Mouse (Mus musculus): Measurements from ENCODE around the gene Sema6d. TPM values are rescaled to one million over a fixed set of nuclear protein-coding genes. Genes with fewer than 3 reads are reported as not detected.

Gene Sema6d
- polyA plus RNA-seq, 1 experiment, result 3.1 TPM

GRCm38 (mm10) chr2:124103277-124103676, 13.5 kb downstream of the Sema6d start:
- H3K27me3 ChIP-seq (ENCODE audit: control insufficient read depth, insufficient read depth, insufficient read length), result no peaks in the 10 kb centered on the region
- no peaks in the 10 kb centered on the region for H3K79me2 ChIP-seq (ENCODE audit: control insufficient read depth, insufficient read depth)
- no peaks in the 10 kb centered on the region for H3K36me3 ChIP-seq (ENCODE audit: control insufficient read depth, insufficient read depth)
- H3ac ChIP-seq (ENCODE audit: control insufficient read depth, insufficient read length, low read depth), result no peak overlapping the region
- H3K79me3 ChIP-seq (ENCODE audit: low read depth), result no peaks in the 10 kb centered on the region
- TF ChIP-seq CTCF (IDR thresholded peaks at IDR 0.05; ENCODE audit: control insufficient read depth, insufficient read depth, insufficient read length) (no peak), USF1 (IDR thresholded peaks at IDR 0.05; ENCODE audit: low read depth) (no peak), MYOG (IDR thresholded peaks at IDR 0.05; ENCODE audit: control insufficient read depth, extremely low read depth, insufficient read length) (no peak), CEBPB (IDR thresholded peaks at IDR 0.05; ENCODE audit: low read depth) (no peak), MYOD1 (IDR thresholded peaks at IDR 0.05; ENCODE audit: control insufficient read depth, insufficient read length, low read depth) (no peak), FOSL1 (IDR thresholded peaks at IDR 0.05; ENCODE audit: insufficient read depth, low read length, poor library complexity, severe bottlenecking) (no peak), MAX (IDR thresholded peaks at IDR 0.05) (no peak)
- no peak overlapping the region for H3K4me3 ChIP-seq (ENCODE audit: insufficient read depth, poor library complexity, severe bottlenecking)

GRCm38 (mm10) chr2:124118469-124119243, 28.9 kb downstream of the Sema6d start:
- Histone ChIP-seq H3K27me3 (ENCODE audit: control insufficient read depth, insufficient read depth, insufficient read length) (no peaks in the 10 kb centered on the region), H3K36me3 (ENCODE audit: control insufficient read depth, insufficient read depth) (no peaks in the 10 kb centered on the region), H3ac (ENCODE audit: control insufficient read depth, insufficient read length, low read depth) (no peak overlapping the region), H3K79me3 (ENCODE audit: low read depth) (no peaks in the 10 kb centered on the region), H3K4me3 (ENCODE audit: insufficient read depth, poor library complexity, severe bottlenecking) (no peak overlapping the region), H3K79me2 (ENCODE audit: control insufficient read depth, insufficient read depth) (no peaks in the 10 kb centered on the region)
- no peak for TF ChIP-seq CEBPB (IDR thresholded peaks at IDR 0.05; ENCODE audit: low read depth)
- TF ChIP-seq FOSL1 (IDR thresholded peaks at IDR 0.05; ENCODE audit: insufficient read depth, low read length, poor library complexity, severe bottlenecking), result no peak
- TF ChIP-seq MAX (IDR thresholded peaks at IDR 0.05), result no peak

GRCm38 (mm10) chr2:124120355-124120754, 30.6 kb downstream of the Sema6d start:
- no peaks in the 10 kb centered on the region for H3K79me3 ChIP-seq (ENCODE audit: low read depth)
- no peak overlapping the region for H3ac ChIP-seq (ENCODE audit: control insufficient read depth, insufficient read length, low read depth)
- no peak overlapping the region for H3K4me3 ChIP-seq (ENCODE audit: insufficient read depth, poor library complexity, severe bottlenecking)
- no peaks in the 10 kb centered on the region for H3K27me3 ChIP-seq (ENCODE audit: control insufficient read depth, insufficient read depth, insufficient read length)
- H3K79me2 ChIP-seq (ENCODE audit: control insufficient read depth, insufficient read depth), result no peaks in the 10 kb centered on the region
- no peaks in the 10 kb centered on the region for H3K36me3 ChIP-seq (ENCODE audit: control insufficient read depth, insufficient read depth)
- TF ChIP-seq USF1 (IDR thresholded peaks at IDR 0.05; ENCODE audit: low read depth) (no peak), CEBPB (IDR thresholded peaks at IDR 0.05; ENCODE audit: low read depth) (no peak), MYOG (IDR thresholded peaks at IDR 0.05; ENCODE audit: control insufficient read depth, extremely low read depth, insufficient read length) (no peak), MYOD1 (IDR thresholded peaks at IDR 0.05; ENCODE audit: control insufficient read depth, insufficient read length, low read depth) (no peak), FOSL1 (IDR thresholded peaks at IDR 0.05; ENCODE audit: insufficient read depth, low read length, poor library complexity, severe bottlenecking) (no peak), MAX (IDR thresholded peaks at IDR 0.05) (no peak), CTCF (IDR thresholded peaks at IDR 0.05; ENCODE audit: control insufficient read depth, insufficient read depth, insufficient read length) (no peak)

GRCm38 (mm10) chr2:124121539-124121938, 31.8 kb downstream of the Sema6d start:
- no peak for TF ChIP-seq MYOD1 (IDR thresholded peaks at IDR 0.05; ENCODE audit: control insufficient read depth, insufficient read length, low read depth)
- no peak for TF ChIP-seq CTCF (IDR thresholded peaks at IDR 0.05; ENCODE audit: control insufficient read depth, insufficient read depth, insufficient read length)
- peak; percentile 44 for TF ChIP-seq MAX (IDR thresholded peaks at IDR 0.05)
- TF ChIP-seq CEBPB (IDR thresholded peaks at IDR 0.05; ENCODE audit: low read depth), result no peak
- TF ChIP-seq USF1 (IDR thresholded peaks at IDR 0.05; ENCODE audit: low read depth), result no peak
- peak; percentile 35 for TF ChIP-seq FOSL1 (IDR thresholded peaks at IDR 0.05; ENCODE audit: insufficient read depth, low read length, poor library complexity, severe bottlenecking)
- TF ChIP-seq MYOG (IDR thresholded peaks at IDR 0.05; ENCODE audit: control insufficient read depth, extremely low read depth, insufficient read length), result no peak
- no peak overlapping the region for H3ac ChIP-seq (ENCODE audit: control insufficient read depth, insufficient read length, low read depth)

GRCm38 (mm10) chr2:124125504-124125903, 35.7 kb downstream of the Sema6d start:
- H3K79me3 ChIP-seq (ENCODE audit: low read depth), result no peaks in the 10 kb centered on the region
- H3K79me2 ChIP-seq (ENCODE audit: control insufficient read depth, insufficient read depth), result no peaks in the 10 kb centered on the region
- H3K4me3 ChIP-seq (ENCODE audit: insufficient read depth, poor library complexity, severe bottlenecking), result no peak overlapping the region
- TF ChIP-seq USF1 (IDR thresholded peaks at IDR 0.05; ENCODE audit: low read depth) (no peak), CTCF (IDR thresholded peaks at IDR 0.05; ENCODE audit: control insufficient read depth, insufficient read depth, insufficient read length) (no peak), CEBPB (IDR thresholded peaks at IDR 0.05; ENCODE audit: low read depth) (no peak), MAX (IDR thresholded peaks at IDR 0.05) (no peak), MYOG (IDR thresholded peaks at IDR 0.05; ENCODE audit: control insufficient read depth, extremely low read depth, insufficient read length) (no peak), MYOD1 (IDR thresholded peaks at IDR 0.05; ENCODE audit: control insufficient read depth, insufficient read length, low read depth) (no peak), FOSL1 (IDR thresholded peaks at IDR 0.05; ENCODE audit: insufficient read depth, low read length, poor library complexity, severe bottlenecking) (no peak)
- H3K36me3 ChIP-seq (ENCODE audit: control insufficient read depth, insufficient read depth), result no peaks in the 10 kb centered on the region
- no peaks in the 10 kb centered on the region for H3K27me3 ChIP-seq (ENCODE audit: control insufficient read depth, insufficient read depth, insufficient read length)
- H3ac ChIP-seq (ENCODE audit: control insufficient read depth, insufficient read length, low read depth), result no peak overlapping the region

More at GRCm38 (mm10) chr2:124121539-124121938, 31.8 kb downstream of the Sema6d start:
- H3K79me3 ChIP-seq (ENCODE audit: low read depth), result no peaks in the 10 kb centered on the region
- H3K36me3 ChIP-seq (ENCODE audit: control insufficient read depth, insufficient read depth), result no peaks in the 10 kb centered on the region
- H3K79me2 ChIP-seq (ENCODE audit: control insufficient read depth, insufficient read depth), result no peaks in the 10 kb centered on the region
- no peaks in the 10 kb centered on the region for H3K27me3 ChIP-seq (ENCODE audit: control insufficient read depth, insufficient read depth, insufficient read length)
- no peak overlapping the region for H3K4me3 ChIP-seq (ENCODE audit: insufficient read depth, poor library complexity, severe bottlenecking)

All from C2C12 (cell line).